Mouse (Mus musculus) stomach, embryonic 15.5 days (tissue): ENCODE results near the gene Serpinb6b. TPM values are rescaled to one million over a fixed set of nuclear protein-coding genes. Genes with fewer than 3 reads are reported as not detected.
"Not testable (repeated sequence)": the region's sequence is repeated elsewhere in the genome, so short reads cannot be mapped to it uniquely, and the experiment has no call there.

Experiments
- ATAC-seq: fragments of 200-750 bp; cut with Nextera tagmentation; 2 replicates; pipeline ENCODE4 v1.8.0; 2017; ENCODE audit warnings: low read depth, moderate number of reproducible peaks, moderate TSS enrichment; ENCODE audit not compliant: insufficient read depth, low FRiP score
- H3K27ac ChIP-seq: fragments of 300-500 bp; sonication (generic); 2 replicates; pipeline ENCODE4 v1.5.1; 2015; ENCODE audit warnings: mild to moderate bottlenecking, inconsistent platforms
- H3K27me3 ChIP-seq: fragments of 300-500 bp; sonication (generic); replicated peaks from 2 replicates; pipeline ENCODE4 v1.6.1; 2015; ENCODE audit warnings: inconsistent platforms
- H3K36me3 ChIP-seq: fragments of 300-500 bp; sonication (generic); 2 replicates; pipeline ENCODE4 v1.6.1; 2015; ENCODE audit warnings: inconsistent platforms
- H3K4me1 ChIP-seq: fragments of 300-500 bp; sonication (generic); 2 replicates; pipeline ENCODE4 v1.6.1; 2015; ENCODE audit warnings: inconsistent platforms
- H3K4me2 ChIP-seq: fragments of 300-500 bp; sonication (generic); 2 replicates; pipeline ENCODE4 v1.6.1; 2015; ENCODE audit warnings: mild to moderate bottlenecking, inconsistent platforms
- H3K4me3 ChIP-seq: fragments of 300-500 bp; sonication (generic); replicated peaks from 2 replicates; pipeline ENCODE4 v1.5.1; 2015; ENCODE audit warnings: inconsistent platforms
- H3K9ac ChIP-seq: fragments of 300-500 bp; sonication (generic); 2 replicates; pipeline ENCODE4 v1.6.1; 2015; ENCODE audit warnings: inconsistent platforms
- H3K9me3 ChIP-seq: fragments of 300-500 bp; sonication (generic); 2 replicates; pipeline ENCODE4 v1.6.1; 2016; ENCODE audit warnings: inconsistent platforms
- WGBS: fragments of 180-500 bp; shearing (Covaris S2); methylation state at CpG from one replicate; pipeline ENCODE4 v1.1.7; 2015; 5-methylcytosine and 5-hydroxymethylcytosine counted together
- polyA plus RNA-seq: library from polyadenylated mRNA; unstranded; fragments of >200 nt; fragmentation: Nextera tagmentation; extraction: Ambion mirVana; gene quantifications from 2 replicates; pipeline ENCODE4 v1.2.1, GENCODE M21; 2015

The Serpinb6b gene
- polyA plus RNA-seq, 1 experiment from 2014 or later: 5.7 TPM

- not testable (repeated sequence) for H3K27me3 ChIP-seq, ATAC-seq, H3K4me2 ChIP-seq, H3K36me3 ChIP-seq, H3K4me1 ChIP-seq, H3K9ac ChIP-seq, H3K27ac ChIP-seq, H3K9me3 ChIP-seq, H3K4me3 ChIP-seq
- 76% methylated on average over 7 of the region's 7 CpGs for WGBS
These were observed 6.5 kb upstream of the Serpinb6b start for GRCm38 (mm10) chr13:32958521-32958920.

- Histone ChIP-seq H3K9ac (no peak overlapping the region), H3K36me3 (no peaks in the 10 kb centered on the region), H3K4me1 (peaks cover 12% of the 10 kb centered on the region; the same call in 1 of the 2 replicates), H3K27me3 (no peaks in the 10 kb centered on the region), H3K4me3 (no peak overlapping the region), H3K27ac (0 out of 2 replicates have a peak overlapping the region, but pooled peaks have one; percentile 1), H3K9me3 (no peaks in the 10 kb centered on the region), H3K4me2 (no peak overlapping the region)
- ATAC-seq: no peak
- WGBS: 50% methylated on average over 9 of the region's 9 CpGs
These were observed 837 bp upstream of the Serpinb6b start for GRCm38 (mm10) chr13:32963990-32964753.

DNA sequence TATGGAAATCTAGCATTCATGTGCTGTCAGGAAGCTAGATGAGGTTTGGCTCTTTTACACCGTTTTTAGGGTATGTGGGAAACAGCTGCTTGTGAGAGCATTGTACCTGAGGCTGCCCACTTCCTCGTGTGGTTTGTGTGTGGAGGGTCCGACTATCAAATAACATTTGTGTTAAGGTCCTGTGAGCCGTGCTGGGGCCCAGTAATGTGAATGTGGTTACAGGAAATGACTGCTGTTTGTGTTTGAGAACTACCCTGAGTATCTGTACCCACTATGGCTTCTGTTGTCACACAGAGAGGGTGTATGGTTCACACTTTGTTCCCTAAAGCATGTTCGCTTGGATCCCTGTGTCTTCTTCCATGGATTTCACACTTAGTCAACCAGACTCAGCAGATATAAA lies 1.1 kb downstream of the Serpinb6b start:
- Histone ChIP-seq H3K27ac (no peak overlapping the region), H3K4me2 (no peak overlapping the region)

DNA sequence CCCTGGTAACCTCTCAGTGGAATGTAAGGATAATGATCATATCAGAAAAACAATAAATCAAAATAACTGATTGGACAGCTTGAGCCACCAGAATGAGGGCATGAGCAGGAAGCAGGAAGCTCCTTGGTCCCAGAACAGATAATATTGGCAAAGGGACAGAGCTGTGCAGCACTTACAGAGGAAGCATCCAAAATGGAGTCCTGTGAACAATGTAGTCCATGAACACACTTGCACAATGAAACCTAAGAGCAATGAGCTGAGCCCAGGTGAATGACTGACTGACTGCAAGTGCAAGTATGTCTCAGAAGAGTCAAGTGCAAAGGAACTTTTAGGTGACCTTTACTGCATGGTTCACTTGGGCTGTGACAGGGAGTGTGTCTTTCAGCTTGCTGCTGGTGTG lies 2.2 kb downstream of the Serpinb6b start:
- H3K9me3 ChIP-seq: no peaks in the 10 kb centered on the region
- no peak overlapping the region for H3K27ac ChIP-seq

More for the DNA sequence above, 1.1 kb downstream of the Serpinb6b start:
- no peak for ATAC-seq
- no peaks in the 10 kb centered on the region for H3K9me3 ChIP-seq
- peaks cover 12% of the 10 kb centered on the region; the same call in 1 of the 2 replicates for H3K4me1 ChIP-seq
- no peaks in the 10 kb centered on the region for H3K36me3 ChIP-seq
- no peak overlapping the region for H3K4me3 ChIP-seq
- no peak overlapping the region for H3K9ac ChIP-seq
- WGBS: 58% methylated on average over 5 of the region's 5 CpGs
- H3K27me3 ChIP-seq: no peaks in the 10 kb centered on the region

GRCm38 (mm10) chr13:32968353-32968984 lies 3.5 kb downstream of the Serpinb6b start:
- no peak overlapping the region for H3K4me2 ChIP-seq
- no peaks in the 10 kb centered on the region for H3K9me3 ChIP-seq
- no peak overlapping the region for H3K4me3 ChIP-seq
- H3K9ac ChIP-seq: no peak overlapping the region
- peaks cover 12% of the 10 kb centered on the region; the same call in 1 of the 2 replicates for H3K4me1 ChIP-seq
- H3K27me3 ChIP-seq: no peaks in the 10 kb centered on the region
- peak; percentile 96 for ATAC-seq
- 75% methylated on average over 5 of the region's 5 CpGs for WGBS
- H3K27ac ChIP-seq: no peak overlapping the region
- no peaks in the 10 kb centered on the region for H3K36me3 ChIP-seq

More for the DNA sequence above, 2.2 kb downstream of the Serpinb6b start:
- Histone ChIP-seq H3K4me2 (no peak overlapping the region), H3K27me3 (no peaks in the 10 kb centered on the region), H3K9ac (no peak overlapping the region), H3K4me3 (no peak overlapping the region), H3K4me1 (peaks cover 12% of the 10 kb centered on the region; the same call in 1 of the 2 replicates), H3K36me3 (no peaks in the 10 kb centered on the region)
- ATAC-seq: no peak

GRCm38 (mm10) chr13:32968996-32969640 lies 4.1 kb downstream of the Serpinb6b start:
- 60% methylated on average over 4 of the region's 4 CpGs for WGBS
- H3K27me3 ChIP-seq: no peaks in the 10 kb centered on the region
- H3K36me3 ChIP-seq: no peaks in the 10 kb centered on the region
- no peak overlapping the region for H3K27ac ChIP-seq
- H3K9ac ChIP-seq: no peak overlapping the region
- H3K4me1 ChIP-seq: peaks cover 12% of the 10 kb centered on the region; the same call in 1 of the 2 replicates
- H3K4me3 ChIP-seq: no peak overlapping the region
- ATAC-seq: peak; percentile 74; the same call in 1 of the 2 replicates
- no peak overlapping the region for H3K4me2 ChIP-seq
- H3K9me3 ChIP-seq: no peaks in the 10 kb centered on the region

DNA sequence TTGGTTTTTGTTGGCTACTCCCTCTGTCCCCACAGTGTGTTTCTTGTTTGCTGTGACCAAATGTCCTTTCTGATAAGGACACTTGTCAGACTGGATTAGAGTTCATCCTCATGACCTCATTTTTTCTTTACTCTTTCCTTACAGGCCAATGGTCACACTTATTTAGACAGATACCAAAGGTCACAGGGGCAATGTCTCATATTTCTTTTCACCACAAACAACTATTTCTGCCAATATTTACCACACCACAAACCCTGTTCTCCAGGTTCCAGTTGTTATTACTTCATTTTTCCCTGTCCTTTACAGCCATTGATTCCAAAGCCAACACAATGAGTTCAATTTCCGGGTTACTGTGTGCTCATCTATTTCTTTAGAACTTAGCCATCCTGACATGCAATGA lies 4.6 kb downstream of the Serpinb6b start:
- H3K36me3 ChIP-seq: no peaks in the 10 kb centered on the region
- no peak for ATAC-seq
- 82% methylated on average over 1 of the region's 1 CpGs for WGBS

GRCm38 (mm10) chr13:32970776-32971175 lies 5.8 kb downstream of the Serpinb6b start:
- Histone ChIP-seq H3K27me3 (no peaks in the 10 kb centered on the region), H3K4me3 (no peak overlapping the region), H3K4me1 (no peaks in the 10 kb centered on the region), H3K9me3 (no peaks in the 10 kb centered on the region), H3K9ac (no peak overlapping the region), H3K4me2 (no peak overlapping the region), H3K36me3 (no peaks in the 10 kb centered on the region), H3K27ac (no peak overlapping the region)
- 86% methylated on average over 3 of the region's 3 CpGs for WGBS
- ATAC-seq: no peak

More for the DNA sequence above, 4.6 kb downstream of the Serpinb6b start:
- Histone ChIP-seq H3K9ac (no peak overlapping the region), H3K4me3 (no peak overlapping the region), H3K4me2 (no peak overlapping the region), H3K4me1 (peaks cover 7% of the 10 kb centered on the region; the same call in 1 of the 2 replicates), H3K27me3 (no peaks in the 10 kb centered on the region), H3K9me3 (no peaks in the 10 kb centered on the region), H3K27ac (no peak overlapping the region)

GRCm38 (mm10) chr13:32974268-32974667 lies 9.3 kb downstream of the Serpinb6b start:
- no peak overlapping the region for H3K27ac ChIP-seq
- 90% methylated on average over 2 of the region's 2 CpGs for WGBS
- no peak for ATAC-seq

DNA sequence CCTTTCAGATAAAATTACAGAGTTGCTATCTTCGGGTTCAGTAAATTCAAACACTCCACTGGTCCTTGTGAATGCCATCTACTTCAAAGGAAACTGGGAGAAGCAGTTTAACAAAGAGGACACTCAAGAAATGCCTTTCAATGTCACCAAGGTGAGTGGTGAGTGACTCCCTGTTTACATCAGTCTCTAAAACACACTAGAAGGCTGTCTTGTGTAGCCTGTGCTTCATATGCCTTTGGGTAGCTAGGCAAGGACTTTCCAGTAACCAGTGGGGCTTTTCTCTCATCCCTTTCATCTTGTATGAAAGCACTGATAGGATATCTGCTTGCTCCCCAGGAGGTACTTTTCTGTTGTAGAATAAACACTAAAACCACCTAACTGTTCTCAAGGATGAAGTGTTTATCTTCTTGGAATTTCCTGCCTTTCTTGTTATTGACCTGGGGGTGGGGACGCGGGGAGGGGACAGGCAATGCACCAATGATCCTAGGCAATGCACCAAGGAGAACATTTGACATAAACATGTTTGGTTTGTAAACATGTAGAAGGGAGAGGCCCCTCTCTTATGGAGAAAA lies 10.0 kb downstream of the Serpinb6b start:
- Histone ChIP-seq H3K9me3 (no peaks in the 10 kb centered on the region), H3K27me3 (no peaks in the 10 kb centered on the region), H3K36me3 (no peaks in the 10 kb centered on the region), H3K4me2 (no peak overlapping the region), H3K9ac (no peak overlapping the region), H3K4me1 (no peaks in the 10 kb centered on the region), H3K4me3 (no peak overlapping the region), H3K27ac (no peak overlapping the region)
- no peak for ATAC-seq
- WGBS: 34% methylated on average over 3 of the region's 3 CpGs

More at GRCm38 (mm10) chr13:32974268-32974667, 9.3 kb downstream of the Serpinb6b start:
- H3K36me3 ChIP-seq: no peaks in the 10 kb centered on the region
- no peak overlapping the region for H3K9ac ChIP-seq
- no peak overlapping the region for H3K4me3 ChIP-seq
- no peaks in the 10 kb centered on the region for H3K9me3 ChIP-seq
- H3K4me1 ChIP-seq: no peaks in the 10 kb centered on the region
- no peak overlapping the region for H3K4me2 ChIP-seq
- no peaks in the 10 kb centered on the region for H3K27me3 ChIP-seq

DNA sequence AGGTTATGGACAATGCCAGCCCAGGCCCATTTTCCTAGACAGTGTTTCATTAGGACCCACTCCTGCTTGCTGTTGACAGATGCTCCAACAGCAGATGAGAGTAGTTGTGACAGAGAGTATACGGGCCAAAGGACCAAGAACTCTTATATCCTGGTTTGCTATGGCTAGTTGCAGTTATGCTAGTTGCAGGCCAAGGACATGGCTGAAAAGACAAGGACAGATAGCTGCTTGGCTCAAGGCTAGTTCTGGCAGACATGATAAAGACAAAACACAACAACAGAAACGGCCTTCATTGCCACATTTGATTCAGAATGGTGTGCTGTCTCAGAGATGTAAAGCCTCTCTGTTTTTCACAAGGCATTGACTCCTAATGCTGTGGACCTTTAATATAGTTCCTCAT lies 10.7 kb downstream of the Serpinb6b start:
- no peak overlapping the region for H3K27ac ChIP-seq
- H3K4me1 ChIP-seq: no peaks in the 10 kb centered on the region
- no peak for ATAC-seq
- H3K27me3 ChIP-seq: no peaks in the 10 kb centered on the region
- H3K9ac ChIP-seq: no peak overlapping the region
- H3K36me3 ChIP-seq: no peaks in the 10 kb centered on the region
- H3K4me2 ChIP-seq: no peak overlapping the region
- H3K4me3 ChIP-seq: no peak overlapping the region
- no peaks in the 10 kb centered on the region for H3K9me3 ChIP-seq
- WGBS: 66% methylated on average over 2 of the region's 2 CpGs
